Mouse (Mus musculus) right cerebral cortex, postnatal 4 days (tissue): ENCODE results near the gene Colq.
"Not testable (repeated sequence)": the region's sequence is repeated elsewhere in the genome, so short reads cannot be mapped to it uniquely, and the experiment has no call there.

Experiments
- DNase-seq: peaks from one replicate; pipeline ENCODE4 v3.0.0-alpha.2; 2022

Gene Colq

DNA sequence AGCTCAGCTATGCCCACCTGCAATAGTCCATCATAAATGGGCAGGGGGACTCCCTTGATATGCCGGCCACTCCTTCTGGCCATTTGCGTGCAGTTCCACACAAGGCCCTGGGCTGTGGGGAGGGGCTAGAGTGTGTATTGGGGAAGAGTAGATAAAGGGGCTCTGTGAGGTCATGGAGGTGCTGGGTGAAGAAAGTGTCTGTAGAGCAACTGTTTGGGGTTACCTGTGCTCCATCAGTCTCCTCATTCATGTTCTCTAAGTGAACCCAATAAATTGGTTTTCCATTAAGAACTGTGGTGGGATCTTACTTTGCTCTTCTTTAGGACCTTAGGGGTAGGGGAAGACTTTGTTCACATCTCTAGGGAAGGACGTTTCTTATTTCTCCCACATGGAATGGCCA, at the start of gene Colq:
Gene Colq (minus strand): TSS at position 101 of the 400 bp plus-strand sequence.
- DNase-seq, result no peak

- DNase-seq, result no peak
These were observed 49.3 kb upstream of the Colq start, which contains the start of gene Gm49387 for GRCm38 (mm10) chr14:31640346-31640889. Gene Gm49387, minus strand, starts transcription at chr14:31640878.

- DNase-seq, result no peak
These were observed 39.5 kb upstream of the Colq start for GRCm38 (mm10) chr14:31630677-31631076.

DNA sequence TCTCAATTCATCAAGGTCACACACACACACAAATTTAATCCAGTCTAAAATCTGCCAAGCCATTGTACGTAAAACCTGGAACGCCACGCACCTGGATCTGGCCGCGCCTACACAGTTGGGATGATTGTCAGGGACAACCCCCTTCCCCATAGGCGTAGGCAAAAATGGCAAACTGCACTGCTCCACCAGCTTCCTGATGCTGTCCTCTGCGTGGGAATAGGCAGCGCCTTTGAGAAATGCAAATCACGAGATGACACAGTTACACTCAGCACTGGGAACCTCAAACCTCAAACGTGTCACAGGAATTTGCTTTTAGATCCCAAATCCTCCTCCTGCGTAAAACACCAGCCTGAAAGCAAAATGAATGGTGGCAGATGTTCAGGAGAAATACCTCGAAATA, 31.6 kb upstream of the Colq start:
- no peak for DNase-seq

DNA sequence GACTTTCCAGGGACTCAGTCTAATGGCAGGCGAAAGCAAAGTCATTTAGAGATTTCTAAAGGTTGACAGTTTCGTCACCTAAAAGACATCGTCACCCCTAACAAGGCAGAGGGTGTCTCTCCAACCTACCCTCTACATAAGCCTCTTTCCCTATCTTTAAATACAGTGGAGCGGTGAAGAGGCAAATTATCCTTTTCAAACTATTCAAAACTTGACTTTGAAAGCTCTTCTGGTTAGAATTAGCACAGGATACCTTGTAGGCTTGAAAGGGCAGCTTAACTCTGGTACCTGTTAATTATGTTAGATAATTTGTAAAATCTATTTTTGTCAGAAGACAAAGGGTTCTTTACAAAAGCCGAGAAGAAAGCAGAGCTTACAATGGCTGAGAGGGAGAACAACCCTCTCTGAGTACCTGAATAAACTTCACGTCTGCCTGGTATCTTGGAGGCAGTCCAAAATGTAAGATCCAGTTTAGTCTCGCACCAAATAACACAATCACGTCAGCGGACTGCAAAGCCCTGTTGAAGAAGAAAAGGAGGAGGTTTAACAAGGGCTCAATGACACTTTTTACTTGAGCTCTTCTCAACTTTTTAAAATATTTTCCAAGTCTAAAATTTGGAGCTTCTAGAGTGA, 29.6 kb upstream of the Colq start:
- no peak for DNase-seq

- no peak for DNase-seq
These were observed 26.9 kb upstream of the Colq start for GRCm38 (mm10) chr14:31617997-31618396.

- no peak for DNase-seq
These were observed 26.1 kb upstream of the Colq start for GRCm38 (mm10) chr14:31617204-31617603.

DNA sequence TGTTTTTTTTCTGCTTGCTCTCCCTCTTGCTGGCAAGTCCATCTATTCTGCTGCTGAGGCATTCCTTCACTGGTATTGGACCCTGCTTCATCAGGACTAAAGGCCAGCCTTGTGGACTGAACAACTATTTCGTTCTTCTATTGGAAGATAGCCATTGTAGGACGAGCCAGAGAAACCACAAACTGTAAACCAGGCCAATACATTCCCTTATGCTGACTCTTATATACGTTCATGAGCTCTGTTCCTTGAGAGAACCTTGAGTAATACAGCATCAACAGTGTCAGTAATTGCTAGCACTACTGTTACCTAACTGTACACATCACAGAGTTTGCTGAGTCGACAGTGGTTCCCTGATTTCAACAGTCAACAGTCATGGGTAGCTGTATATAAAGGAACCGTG, 22.5 kb upstream of the Colq start:
- DNase-seq, result no peak

- no peak for DNase-seq
These were observed 20.8 kb upstream of the Colq start for GRCm38 (mm10) chr14:31611986-31612385.

- no peak for DNase-seq
These were observed 14.4 kb upstream of the Colq start for GRCm38 (mm10) chr14:31605514-31605913.

GRCm38 (mm10) chr14:31604916-31605315, 13.8 kb upstream of the Colq start:
- no peak for DNase-seq

DNA sequence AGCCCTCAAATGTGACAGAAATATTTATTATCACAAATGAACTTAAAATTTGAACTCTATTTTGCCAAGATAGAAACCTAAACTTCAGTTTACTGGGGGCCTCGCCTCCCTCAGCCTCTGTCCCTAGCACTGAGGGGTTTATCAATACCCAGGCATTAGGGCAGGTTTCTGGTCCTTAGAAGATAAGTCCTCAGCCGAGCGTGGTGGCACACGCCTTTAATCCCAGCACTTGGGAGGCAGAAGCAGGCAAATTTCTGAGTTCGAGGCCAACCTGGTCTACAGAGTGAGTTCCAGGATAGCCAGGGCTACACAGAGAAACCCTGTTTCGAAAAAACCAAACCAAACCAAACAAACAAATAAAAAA, 11.5 kb upstream of the Colq start:
- DNase-seq, result not testable (repeated sequence)

- DNase-seq, result no peak
These were observed 10.9 kb upstream of the Colq start for GRCm38 (mm10) chr14:31601908-31602615.

GRCm38 (mm10) chr14:31597446-31597845, 6.3 kb upstream of the Colq start:
- no peak for DNase-seq

DNA sequence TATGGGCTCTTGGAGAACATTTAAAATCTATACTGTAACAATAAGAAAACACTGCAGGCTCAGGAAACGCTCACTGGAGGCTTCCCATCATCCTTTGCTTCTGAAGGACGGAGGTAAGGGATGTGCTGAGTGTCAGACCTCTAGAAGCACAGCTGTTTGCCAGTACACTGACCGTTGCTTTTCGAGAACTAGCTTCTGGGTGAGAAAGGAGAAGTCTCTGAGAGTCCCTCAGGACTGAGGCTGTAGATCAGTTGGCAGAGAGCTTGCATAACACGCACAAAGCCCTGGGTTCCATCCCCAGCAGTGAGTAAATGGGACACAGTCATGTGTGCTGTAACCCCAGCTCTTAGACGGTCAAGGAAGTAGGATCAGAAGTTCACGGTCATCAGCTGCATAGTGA, 5.3 kb upstream of the Colq start:
- DNase-seq, result no peak

- DNase-seq, result no peak
These were observed 3.5 kb upstream of the Colq start for GRCm38 (mm10) chr14:31594693-31595092.

DNA sequence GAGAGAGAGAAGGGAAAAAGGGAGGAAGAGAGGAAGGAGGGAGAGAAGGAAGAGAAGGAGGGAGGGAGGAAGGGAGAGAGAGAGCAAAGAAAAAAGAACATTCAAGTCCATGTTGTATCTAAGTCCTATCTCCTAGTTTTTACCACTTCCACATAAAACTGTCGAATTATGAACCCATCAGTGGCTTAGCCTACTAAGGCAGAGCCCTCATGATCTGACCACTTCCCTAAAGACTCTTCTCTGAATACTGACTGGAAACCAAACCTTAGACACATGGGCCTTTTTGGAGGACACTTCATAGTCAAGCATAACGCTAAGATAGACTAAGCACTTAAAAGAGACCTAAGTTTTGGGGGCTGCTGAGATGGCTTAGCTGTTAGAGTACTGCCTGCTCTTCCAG, 1.9 kb upstream of the Colq start:
- DNase-seq, result no peak

DNA sequence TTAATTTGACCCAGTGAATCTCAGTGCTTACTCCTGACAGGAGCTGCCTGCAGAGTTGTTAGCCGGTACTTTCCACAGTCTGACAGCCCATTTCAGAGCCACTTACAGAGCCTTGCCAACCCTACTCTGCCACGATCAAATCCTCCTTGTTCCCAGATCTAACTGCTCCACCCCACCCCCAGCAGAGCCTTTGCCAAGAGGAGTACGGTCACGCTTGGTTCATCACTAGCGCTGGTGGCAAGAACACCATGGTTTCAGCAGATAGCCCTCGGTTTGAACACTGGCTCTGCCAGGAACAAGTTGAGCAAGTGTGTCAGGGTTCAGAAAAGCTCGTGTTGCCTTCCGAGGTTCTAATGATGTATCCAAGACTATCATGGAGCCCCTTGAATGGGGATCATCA, 4.7 kb downstream of the Colq start:
- DNase-seq, result no peak

DNA sequence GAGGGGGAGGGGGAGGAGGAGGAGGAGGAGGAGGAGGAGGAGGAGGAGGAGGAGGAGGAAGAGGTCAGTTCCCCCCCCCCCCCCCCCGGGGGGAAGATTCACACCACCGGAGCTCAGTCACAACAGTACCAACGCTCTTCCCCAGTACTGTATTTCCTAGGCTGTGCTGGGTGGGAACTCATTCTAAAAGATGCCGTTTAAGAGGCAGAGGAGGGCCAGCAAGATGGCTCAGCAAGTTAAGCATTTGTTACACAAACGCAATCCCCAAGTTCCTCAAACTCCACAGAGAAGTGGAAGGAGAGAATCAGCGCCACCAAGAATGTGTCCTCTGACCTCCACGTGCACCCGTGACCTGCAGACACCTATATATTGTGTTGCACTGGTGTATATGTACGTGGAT, 8.1 kb downstream of the Colq start:
- no peak for DNase-seq

DNA sequence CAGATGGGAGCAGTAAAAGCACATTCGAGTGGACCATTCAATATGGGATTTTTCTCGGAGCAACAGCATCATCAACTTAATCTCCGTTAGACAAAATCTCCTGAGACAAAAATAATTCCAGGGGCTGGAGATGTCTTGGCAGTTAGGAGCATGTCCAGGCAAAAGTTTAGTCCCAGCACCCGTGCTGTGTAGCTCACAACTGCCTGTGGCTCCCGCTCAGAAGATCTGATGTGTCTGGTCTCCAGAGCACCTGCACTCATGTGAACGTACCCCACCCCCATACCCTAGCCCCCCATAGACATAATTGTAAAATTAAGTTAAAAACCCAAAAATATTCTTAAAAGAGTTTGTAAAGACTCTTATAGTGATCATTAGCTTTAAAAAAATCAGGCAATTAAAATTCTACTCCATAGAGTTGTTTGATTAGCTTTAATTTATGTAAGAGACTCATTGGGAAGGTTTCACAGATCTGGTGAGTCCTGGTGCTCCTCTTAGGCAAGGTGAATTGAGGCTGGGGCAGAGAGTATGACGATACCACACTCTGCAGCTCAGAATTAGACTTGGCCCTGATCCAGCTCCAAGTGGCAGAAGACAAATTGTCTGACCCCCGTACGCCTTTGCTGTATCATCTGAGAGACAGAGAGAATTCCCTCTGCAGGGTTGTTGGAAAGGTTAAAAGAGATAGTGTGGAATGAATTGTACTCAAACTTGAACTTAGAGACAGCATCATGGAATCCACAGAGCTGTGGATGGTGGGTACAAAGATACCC, 13.0 kb downstream of the Colq start:
- no peak for DNase-seq

DNA sequence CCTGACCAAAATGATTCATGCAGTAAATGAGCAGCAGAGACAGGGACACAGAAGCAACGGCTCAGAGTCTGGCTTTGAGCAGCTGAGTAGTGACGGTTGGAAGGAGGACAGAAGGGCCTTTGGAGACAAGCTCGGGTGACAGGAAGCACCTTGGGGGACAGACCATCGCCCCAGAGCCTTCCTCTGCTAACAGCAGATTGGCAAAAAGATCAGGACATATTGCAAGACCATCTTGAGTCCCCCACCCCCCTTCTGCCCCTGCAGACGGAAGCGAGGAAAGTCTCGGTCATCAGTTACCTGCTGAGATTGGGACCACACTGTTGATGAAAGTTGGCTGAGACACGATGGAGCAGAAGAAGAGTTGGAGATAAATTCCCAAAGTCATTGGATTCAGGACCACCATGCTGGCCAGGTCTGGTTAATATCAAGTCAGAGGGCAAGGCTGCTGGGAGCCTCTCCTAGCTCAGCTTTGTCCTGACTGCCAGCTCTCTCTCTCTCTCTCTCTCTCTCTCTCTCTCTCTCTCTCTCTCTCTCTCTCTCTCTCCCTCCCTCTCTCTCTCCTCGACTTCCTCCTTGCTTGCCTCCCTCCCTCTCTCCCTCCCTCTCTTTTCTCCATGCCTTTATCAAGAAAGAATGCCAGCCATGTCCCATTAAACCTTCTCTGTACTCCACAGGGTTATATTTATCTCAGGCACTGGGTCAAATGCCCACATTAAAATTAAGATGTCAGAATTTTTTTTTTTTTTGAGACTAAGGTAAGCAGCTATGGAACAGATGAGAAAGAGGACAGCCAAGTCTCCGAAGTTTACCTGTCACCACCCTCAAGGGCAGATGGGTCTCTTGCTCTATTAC, 14.1 kb downstream of the Colq start:
- no peak for DNase-seq

GRCm38 (mm10) chr14:31575866-31576265, 15.3 kb downstream of the Colq start:
- no peak for DNase-seq
